Mouse (Mus musculus) C2C12 (cell line): ENCODE data around the gene Gm3448.
"Not testable (repeated sequence)": the region's sequence is repeated elsewhere in the genome, so short reads cannot be mapped to it uniquely, and the experiment has no call there.

Source experiments
- CEBPB ChIP-seq: IDR thresholded peaks from one replicate; pipeline ENCODE4 v1.6.1; 2011; ENCODE audit warnings: low read depth, mild to moderate bottlenecking, control low read depth, moderate library complexity
- CTCF ChIP-seq: IDR thresholded peaks from one replicate; pipeline ENCODE4 v1.5.1; 2011; ENCODE audit not compliant: control insufficient read depth, insufficient read depth, insufficient read length
- MAX ChIP-seq: IDR thresholded peaks from one replicate; pipeline ENCODE4 v1.6.1; 2011; ENCODE audit warnings: mild to moderate bottlenecking, control low read depth
- MYOD1 ChIP-seq: IDR thresholded peaks from one replicate; pipeline ENCODE4 v1.6.1; 2011; ENCODE audit warnings: low read depth; ENCODE audit not compliant: control insufficient read depth, insufficient read length
- MYOG ChIP-seq: IDR thresholded peaks from one replicate; pipeline ENCODE4 v1.6.1; 2011; ENCODE audit not compliant: control insufficient read depth, insufficient read length; ENCODE audit errors: extremely low read depth
- USF1 ChIP-seq: IDR thresholded peaks from one replicate; pipeline ENCODE4 v1.6.1; 2011; ENCODE audit warnings: low read depth, mild to moderate bottlenecking, control low read depth, moderate library complexity

DNA sequence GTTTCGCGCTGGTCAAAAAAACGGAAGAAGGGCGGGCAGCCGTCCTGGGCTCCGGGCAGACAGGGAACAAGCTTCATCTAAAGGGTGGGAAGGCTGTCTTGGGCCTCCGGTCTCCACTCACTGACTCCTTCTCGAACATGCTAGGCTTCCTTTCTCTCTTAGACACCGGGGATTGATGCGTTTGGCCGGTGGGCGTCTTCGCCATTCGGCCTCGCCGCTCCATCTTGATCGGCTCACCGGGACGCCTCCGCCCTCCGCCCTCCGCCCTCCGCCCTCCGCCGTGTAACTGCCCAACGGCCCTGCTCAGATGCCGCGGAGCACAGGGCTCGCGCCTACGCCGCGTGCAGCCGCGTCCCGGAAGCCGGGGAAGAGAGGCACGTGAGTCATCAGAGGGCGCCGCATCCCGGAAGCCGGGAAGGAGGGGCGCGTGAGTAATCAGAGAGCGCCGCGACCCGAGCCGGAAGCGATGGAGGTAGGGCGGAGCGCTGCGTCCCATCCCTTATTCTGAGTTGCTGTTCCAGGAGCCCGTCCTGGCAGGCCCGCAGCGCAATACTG lies at the start of gene Gm3448, which contains the start of the genes Ermard and Tcte3:
- not testable (repeated sequence) for TF ChIP-seq CEBPB, CTCF, MAX, USF1, MYOG, MYOD1
